Mouse (Mus musculus): ENCODE measurements around the gene Odf2. TPM values are rescaled to one million over a fixed set of nuclear protein-coding genes. Genes with fewer than 3 reads are reported as not detected.

Odf2 gene
- total RNA-seq, 1 experiment from 2014 or later, result 92.5 TPM

- no peak for ATAC-seq (replicated peaks in 1 of 2; ENCODE audit: insufficient read depth in 1 of 2, low FRiP score in 2 of 2, low TSS enrichment in 1 of 2, low read depth in 1 of 2, poor library complexity in 2 of 2, severe bottlenecking in 2 of 2)
Measured at GRCm38 (mm10) chr2:29967768-29968167, 78.7 kb downstream of the Odf2 start.

DNA sequence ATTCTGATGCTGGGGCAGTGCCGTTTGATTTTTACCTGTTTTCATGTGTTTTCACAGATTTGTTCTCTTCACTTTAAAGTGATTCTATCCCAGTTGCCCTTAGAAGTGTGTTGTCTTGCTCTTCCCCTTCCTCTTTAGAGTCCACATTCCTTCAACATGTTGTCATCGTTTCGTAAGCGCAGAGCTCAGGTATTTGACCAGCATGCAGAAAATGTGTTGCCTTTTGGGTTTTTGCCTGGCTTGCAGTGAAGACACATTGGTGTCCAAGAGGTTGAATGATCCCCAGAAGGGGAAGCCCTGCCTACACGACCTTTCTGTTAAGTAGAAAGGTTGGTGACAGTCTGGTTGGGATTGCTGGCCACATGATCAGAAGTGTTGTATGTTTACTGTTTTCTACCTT, 79.6 kb downstream of the Odf2 start:
- ATAC-seq (replicated peaks in 1 of 2; ENCODE audit: insufficient read depth in 1 of 2, low FRiP score in 2 of 2, low TSS enrichment in 1 of 2, low read depth in 1 of 2, poor library complexity in 2 of 2, severe bottlenecking in 2 of 2), result no peak

DNA sequence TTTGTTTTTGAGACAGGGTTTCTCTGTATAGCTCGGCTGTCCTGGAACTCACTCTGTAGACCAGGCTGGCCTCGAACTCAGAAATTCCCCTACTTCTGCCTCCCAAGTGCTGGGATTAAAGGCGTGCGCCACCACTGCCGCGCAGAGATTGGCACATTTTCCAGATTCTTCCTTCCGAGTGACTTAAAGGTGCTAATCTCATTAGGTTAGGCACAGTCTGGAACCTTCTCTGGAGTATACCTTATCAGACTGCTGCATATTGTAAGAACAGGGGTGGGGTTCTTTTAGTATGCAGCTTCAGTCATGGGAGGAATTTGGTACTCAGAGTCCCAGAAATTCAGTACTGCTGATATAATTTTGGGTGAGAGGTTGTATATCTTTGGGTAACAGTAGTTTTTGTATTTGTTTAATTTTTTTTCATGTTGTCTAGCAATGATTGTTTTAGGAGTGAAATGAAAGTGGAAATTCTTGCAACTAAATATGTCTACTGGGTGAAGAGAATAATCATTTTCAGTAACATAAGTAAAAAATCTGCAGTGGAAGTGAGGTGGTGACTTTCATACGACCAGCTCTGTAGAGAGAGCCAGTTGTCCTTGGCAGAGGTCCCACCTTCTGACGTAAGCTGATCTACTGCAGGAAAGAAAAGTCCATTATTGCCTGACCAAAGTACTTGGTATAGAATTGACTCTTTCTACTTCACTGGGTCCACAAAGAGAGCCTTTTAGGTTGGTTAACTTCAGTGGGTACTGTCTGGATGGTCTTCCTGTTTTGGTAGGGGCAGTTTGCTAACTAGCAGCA, 83.0 kb downstream of the Odf2 start:
- ATAC-seq (replicated peaks in 1 of 2; ENCODE audit: insufficient read depth in 1 of 2, low FRiP score in 2 of 2, low TSS enrichment in 1 of 2, low read depth in 1 of 2, poor library complexity in 2 of 2, severe bottlenecking in 2 of 2), result no peak; a peak in 1 of 4 replicates

- ATAC-seq (replicated peaks in 1 of 2; ENCODE audit: insufficient read depth in 1 of 2, low FRiP score in 2 of 2, low TSS enrichment in 1 of 2, low read depth in 1 of 2, poor library complexity in 2 of 2, severe bottlenecking in 2 of 2), result no peak
Measured at GRCm38 (mm10) chr2:29973525-29973924, 84.5 kb downstream of the Odf2 start.

DNA sequence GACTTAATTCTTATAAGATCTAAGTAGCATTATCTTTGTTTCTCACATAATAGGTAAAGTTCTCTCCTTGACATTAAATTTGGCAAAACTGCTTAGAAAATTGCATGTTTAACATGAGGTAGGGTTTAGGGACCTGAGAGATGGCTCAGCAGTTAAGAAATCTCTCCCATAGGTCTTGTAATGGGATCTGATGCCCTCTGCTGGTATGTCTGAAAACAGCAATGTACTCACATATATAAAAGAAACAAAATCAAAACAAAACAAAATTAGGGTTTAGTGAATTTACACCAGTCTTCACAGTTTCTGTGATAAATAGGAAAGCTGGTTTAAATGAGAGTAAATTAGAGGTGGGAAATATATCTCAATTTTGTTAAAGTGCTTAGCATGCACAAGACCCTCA, 88.3 kb downstream of the Odf2 start:
- ATAC-seq (replicated peaks in 1 of 2; ENCODE audit: insufficient read depth in 1 of 2, low FRiP score in 2 of 2, low TSS enrichment in 1 of 2, low read depth in 1 of 2, poor library complexity in 2 of 2, severe bottlenecking in 2 of 2), result peak; percentile 58 to 59; a peak in 3 of 4 replicates

DNA sequence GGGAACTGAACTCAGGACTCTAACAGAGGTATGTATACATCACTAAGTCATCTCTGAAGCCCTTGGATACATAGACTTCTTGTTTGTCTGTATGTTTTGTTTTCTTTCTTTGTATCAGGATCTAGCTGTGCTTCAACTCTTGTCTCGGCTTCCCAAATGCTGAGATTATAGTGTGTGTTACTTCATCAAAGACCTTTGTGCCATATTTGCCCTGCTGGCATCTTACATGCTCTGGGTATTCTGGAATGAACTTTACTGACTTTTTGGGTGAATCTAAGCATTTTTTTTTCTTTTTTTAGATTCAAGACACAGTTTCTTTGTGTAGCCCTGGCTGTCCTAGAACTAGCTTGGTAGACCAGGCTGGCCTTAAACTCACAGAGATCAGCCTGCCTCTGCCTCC, 91.6 kb downstream of the Odf2 start:
- no peak for ATAC-seq (replicated peaks in 1 of 2; ENCODE audit: insufficient read depth in 1 of 2, low FRiP score in 2 of 2, low TSS enrichment in 1 of 2, low read depth in 1 of 2, poor library complexity in 2 of 2, severe bottlenecking in 2 of 2)

Other genes starting within 250 kb of the Odf2 start
- not detected in 2 replicates for gene Gm13420, start 137.5 kb upstream of the Odf2 start, total RNA-seq (2017)
- not detected in 2 replicates for gene Gm13547, start 129.9 kb upstream of the Odf2 start, total RNA-seq (2017)
- gene Coq4, start 101.7 kb upstream of the Odf2 start, total RNA-seq (2017), result 3.6 and 5.3 TPM in 2 replicates
- 22.0 and 31.3 TPM in 2 replicates for gene Trub2, start 100.7 kb upstream of the Odf2 start, total RNA-seq (2017)
- 6.4 and 8.6 TPM in 2 replicates for gene Slc27a4, start 86.6 kb upstream of the Odf2 start, total RNA-seq (2017)
- 14.9 and 16.8 TPM in 2 replicates for gene Urm1, start 69.1 kb upstream of the Odf2 start, total RNA-seq (2017)
- gene Cercam, start 20.1 kb upstream of the Odf2 start, total RNA-seq (2017), result 6.1 and 7.7 TPM in 2 replicates
- gene Gle1, start 46.2 kb downstream of the Odf2 start, total RNA-seq (2017), result 71.4 and 79.7 TPM in 2 replicates
- 135 and 155 TPM in 2 replicates for gene Sptan1, start 76.3 kb downstream of the Odf2 start, total RNA-seq (2017)
- gene Wdr34, start 159.7 kb downstream of the Odf2 start, total RNA-seq (2017), result 8.4 and 11.6 TPM in 2 replicates
- 1,010 and 1,764 TPM in 2 replicates for gene Set, start 168.2 kb downstream of the Odf2 start, total RNA-seq (2017)
- gene Pkn3, start 188.5 kb downstream of the Odf2 start, total RNA-seq (2017), result 20.9 and 24.7 TPM in 2 replicates
- 5.4 and 6.5 TPM in 2 replicates for gene Zdhhc12, start 204.4 kb downstream of the Odf2 start, total RNA-seq (2017)
- gene Zer1, start 235.4 kb downstream of the Odf2 start, total RNA-seq (2017), result 12.6 and 15.6 TPM in 2 replicates
- 31.4 and 35.0 TPM in 2 replicates for gene Tbc1d13, start 244.5 kb downstream of the Odf2 start, total RNA-seq (2017)